Mouse (Mus musculus) liver, postnatal 0 days (tissue): ENCODE measurements around the gene Hhat.

ENCODE experiments used
- CTCF ChIP-seq: sonication (generic); IDR thresholded peaks from 2 replicates; pipeline ENCODE4 v1.5.1; 2016; ENCODE audit warnings: antibody characterized with exemption, low read depth
- EP300 ChIP-seq: IDR thresholded peaks from 2 replicates; pipeline ENCODE4 v1.6.1; 2016; ENCODE audit warnings: antibody characterized with exemption, low read depth, mild to moderate bottlenecking

- TF ChIP-seq CTCF = no peak
- no peak for TF ChIP-seq EP300
These were observed 7.2 kb upstream of the Hhat start for GRCm38 (mm10) chr1:192778206-192778605.
